Mouse (Mus musculus) midbrain, embryonic 14.5 days (tissue): Measurements from ENCODE around the gene Aspdh. TPM values are rescaled to one million over a fixed set of nuclear protein-coding genes. Genes with fewer than 3 reads are reported as not detected.

Experiments
- ATAC-seq: fragments of 200-750 bp; cut with Nextera tagmentation; 2 replicates; pipeline ENCODE4 v1.8.0; 2017; ENCODE audit warnings: moderate number of reproducible peaks, moderate library complexity; ENCODE audit not compliant: low FRiP score, low TSS enrichment
- DNase-seq: peaks from one replicate; pipeline ENCODE4 v3.0.0-alpha.2; 2015
- H3K27ac ChIP-seq: fragments of 300-500 bp; sonication (generic); replicated peaks from 2 replicates; pipeline ENCODE4 v1.5.1; 2014; ENCODE audit warnings: mild to moderate bottlenecking, low read depth, low read length, moderate library complexity
- H3K27me3 ChIP-seq: fragments of 300-500 bp; sonication (generic); 2 replicates; pipeline ENCODE4 v1.6.1; 2014; ENCODE audit warnings: low read length, control low read depth, mixed read lengths; ENCODE audit not compliant: control insufficient read depth, insufficient read depth
- H3K36me3 ChIP-seq: fragments of 300-500 bp; sonication (generic); 2 replicates; pipeline ENCODE4 v1.6.1; 2014; ENCODE audit warnings: low read length, control low read depth; ENCODE audit not compliant: control insufficient read depth, insufficient read depth
- H3K4me1 ChIP-seq: fragments of 300-500 bp; sonication (generic); 2 replicates; pipeline ENCODE4 v1.6.1; 2014; ENCODE audit warnings: mild to moderate bottlenecking, antibody characterized with exemption, low read length, control low read depth; ENCODE audit not compliant: control insufficient read depth, insufficient read depth
- H3K4me2 ChIP-seq: fragments of 300-500 bp; sonication (generic); 2 replicates; pipeline ENCODE4 v1.6.1; 2014; ENCODE audit warnings: mild to moderate bottlenecking, low read length, moderate library complexity
- H3K4me3 ChIP-seq: fragments of 300-500 bp; sonication (generic); replicated peaks from 2 replicates; pipeline ENCODE4 v1.5.1; 2014; ENCODE audit warnings: low read depth, low read length
- H3K9ac ChIP-seq: fragments of 300-500 bp; sonication (generic); replicated peaks from 2 replicates; pipeline ENCODE4 v1.6.1; 2014; ENCODE audit warnings: mild to moderate bottlenecking, low read length, moderate library complexity
- H3K9me3 ChIP-seq: fragments of 300-500 bp; sonication (generic); 2 replicates; pipeline ENCODE4 v1.6.1; 2016; ENCODE audit warnings: low read length, control low read depth, mixed read lengths; ENCODE audit not compliant: control insufficient read depth
- WGBS: fragments of 180-500 bp; shearing (Covaris S2); extraction: QIAGEN DNeasy Blood & Tissue Kit; methylation state at CpG from one replicate; pipeline ENCODE4 v1.1.7; 2014; 5-methylcytosine and 5-hydroxymethylcytosine counted together
- polyA plus RNA-seq: library from polyadenylated mRNA; unstranded; fragments of >200 nt; fragmentation: Nextera tagmentation; extraction: Ambion mirVana; gene quantifications from 2 replicates; pipeline ENCODE4 v1.2.1, GENCODE M21; 2014

The Aspdh gene
- polyA plus RNA-seq, 1 experiment from 2014 or later, result 8.9 TPM

- H3K36me3 ChIP-seq, result peaks cover 37% of the 10 kb centered on the region
- peak overlapping the region; percentile 99 for H3K27ac ChIP-seq
- peaks cover 51% of the 10 kb centered on the region for H3K4me1 ChIP-seq
- H3K27me3 ChIP-seq, result no peaks in the 10 kb centered on the region
- no peaks in the 10 kb centered on the region for H3K9me3 ChIP-seq
- DNase-seq (peak; percentile 81), ATAC-seq (peak; percentile 46)
- H3K4me3 ChIP-seq, result peak overlapping the region; percentile 69
- peak overlapping the region; percentile 97 for H3K4me2 ChIP-seq
- peak overlapping the region; percentile 97 for H3K9ac ChIP-seq
- WGBS, result 5% methylated on average over 20 of the region's 20 CpGs
Observed at GRCm38 (mm10) chr7:44443268-44444173, 21.7 kb upstream of the Aspdh start.

DNA sequence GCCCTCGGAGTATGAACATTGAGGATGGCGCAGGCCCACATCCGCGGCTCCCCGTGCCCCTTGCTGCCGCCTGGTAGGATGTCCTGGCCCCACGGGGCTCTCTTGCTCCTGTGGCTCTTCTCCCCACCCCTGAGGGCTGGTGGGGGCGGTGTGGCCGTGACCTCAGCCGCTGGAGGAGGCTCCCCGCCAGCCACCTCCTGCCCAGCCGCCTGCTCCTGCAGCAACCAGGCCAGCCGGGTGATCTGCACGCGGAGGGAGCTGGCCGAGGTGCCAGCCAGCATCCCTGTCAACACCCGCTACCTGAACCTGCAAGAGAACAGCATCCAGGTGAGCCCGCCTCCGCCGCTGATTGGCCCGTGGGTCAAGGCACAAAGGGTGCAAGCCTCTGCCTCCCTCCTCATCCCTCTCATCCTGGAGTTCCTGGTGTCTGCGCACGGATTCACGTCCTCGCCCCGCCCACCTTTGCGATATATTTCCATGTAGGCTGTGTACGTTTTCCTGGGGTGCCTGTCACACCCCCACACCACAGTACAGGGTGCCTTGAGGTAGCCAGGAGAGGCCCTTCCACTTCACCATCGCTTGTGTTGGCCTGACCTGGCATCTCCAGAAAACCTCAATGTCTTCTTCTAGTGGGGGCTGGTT lies 20.2 kb upstream of the Aspdh start:
- ATAC-seq, result no peak
- H3K9ac ChIP-seq, result peak overlapping the region; percentile 97
- H3K36me3 ChIP-seq, result peaks cover 52% of the 10 kb centered on the region
- 41% methylated on average over 29 of the region's 29 CpGs for WGBS
- no peak overlapping the region for H3K27ac ChIP-seq
- H3K4me2 ChIP-seq, result peak overlapping the region; percentile 97
- H3K4me3 ChIP-seq, result peak overlapping the region; percentile 69
- H3K9me3 ChIP-seq, result no peaks in the 10 kb centered on the region
- DNase-seq, result no peak
- H3K4me1 ChIP-seq, result peaks cover 51% of the 10 kb centered on the region
- H3K27me3 ChIP-seq, result no peaks in the 10 kb centered on the region

DNA sequence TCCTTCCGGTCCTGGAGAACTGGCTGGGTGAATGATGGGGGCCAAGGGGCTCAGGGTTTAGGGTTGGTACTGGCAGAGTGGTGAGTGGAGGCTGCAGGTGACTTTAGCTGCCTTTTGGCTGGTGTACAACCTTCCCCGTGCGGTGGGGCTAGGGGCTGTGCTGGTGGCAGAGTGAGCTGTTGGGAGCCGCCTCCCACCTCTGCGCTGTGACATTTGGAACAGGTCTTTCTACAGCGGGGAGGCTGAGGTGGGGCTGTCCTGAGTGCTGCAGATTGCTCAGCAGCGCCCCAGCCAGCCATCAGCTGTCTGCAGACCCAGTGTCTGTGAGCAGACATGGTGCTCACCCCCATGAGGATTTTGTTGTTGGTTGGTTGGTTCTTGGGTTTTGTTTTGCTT lies 19.7 kb upstream of the Aspdh start:
- peaks cover 57% of the 10 kb centered on the region for H3K36me3 ChIP-seq
- H3K27ac ChIP-seq, result no peak overlapping the region
- H3K4me2 ChIP-seq, result peak overlapping the region; percentile 97
- H3K9ac ChIP-seq, result peak overlapping the region; percentile 97; the same call in 1 of the 2 replicates
- 41% methylated on average over 7 of the region's 7 CpGs for WGBS
- H3K9me3 ChIP-seq, result no peaks in the 10 kb centered on the region
- no peak for DNase-seq
- peaks cover 46% of the 10 kb centered on the region for H3K4me1 ChIP-seq
- no peak for ATAC-seq
- H3K4me3 ChIP-seq, result peak overlapping the region; percentile 69
- H3K27me3 ChIP-seq, result no peaks in the 10 kb centered on the region

DNA sequence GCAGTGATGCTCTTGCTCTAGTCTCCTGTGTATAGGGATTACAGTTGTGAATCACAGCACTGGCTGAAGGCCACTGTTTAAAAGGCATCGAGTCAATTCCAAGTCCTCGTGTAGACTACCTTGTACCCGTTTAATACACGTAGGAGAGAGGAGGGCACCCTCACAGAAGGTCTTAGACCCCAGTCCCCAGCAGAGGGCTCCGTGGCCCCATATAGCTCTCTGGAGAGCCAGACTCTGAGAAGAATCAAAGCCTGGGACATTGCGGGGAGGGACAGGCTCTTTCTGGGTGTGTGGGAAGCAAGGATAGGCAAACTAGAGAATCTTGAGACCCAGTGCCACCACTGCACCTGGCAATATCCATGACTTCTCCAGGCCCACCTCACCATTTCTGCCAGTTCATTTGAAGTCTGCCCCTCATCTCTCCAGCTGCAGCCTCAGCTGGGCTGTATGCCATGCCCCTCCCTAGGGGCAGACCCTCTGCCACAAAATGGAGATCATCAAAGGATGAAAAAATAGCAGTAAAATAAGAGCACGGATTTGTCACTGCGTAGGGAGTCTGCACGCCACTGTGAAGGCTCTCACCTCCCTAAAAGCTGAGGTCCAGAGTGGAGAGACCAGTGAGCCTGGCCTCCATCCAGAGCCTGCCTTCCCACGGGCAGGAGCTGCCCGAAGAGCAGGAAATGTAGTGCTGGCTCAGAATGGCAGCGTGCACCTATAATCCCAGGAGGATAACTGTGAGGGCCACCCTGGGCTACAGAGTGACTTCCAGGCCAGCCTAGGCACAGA lies 18.9 kb upstream of the Aspdh start:
- H3K27me3 ChIP-seq, result no peaks in the 10 kb centered on the region
- DNase-seq (no peak), ATAC-seq (no peak)
- H3K27ac ChIP-seq, result 0 out of 2 replicates have a peak overlapping the region, but pooled peaks have one; percentile 26
- peak overlapping the region; percentile 69; the same call in 1 of the 2 replicates for H3K4me3 ChIP-seq
- H3K9ac ChIP-seq, result peak overlapping the region; percentile 39
- no peaks in the 10 kb centered on the region for H3K9me3 ChIP-seq
- H3K36me3 ChIP-seq, result peaks cover 60% of the 10 kb centered on the region
- peaks cover 44% of the 10 kb centered on the region for H3K4me1 ChIP-seq
- H3K4me2 ChIP-seq, result peak overlapping the region; percentile 97
- WGBS, result 54% methylated on average over 12 of the region's 12 CpGs

DNA sequence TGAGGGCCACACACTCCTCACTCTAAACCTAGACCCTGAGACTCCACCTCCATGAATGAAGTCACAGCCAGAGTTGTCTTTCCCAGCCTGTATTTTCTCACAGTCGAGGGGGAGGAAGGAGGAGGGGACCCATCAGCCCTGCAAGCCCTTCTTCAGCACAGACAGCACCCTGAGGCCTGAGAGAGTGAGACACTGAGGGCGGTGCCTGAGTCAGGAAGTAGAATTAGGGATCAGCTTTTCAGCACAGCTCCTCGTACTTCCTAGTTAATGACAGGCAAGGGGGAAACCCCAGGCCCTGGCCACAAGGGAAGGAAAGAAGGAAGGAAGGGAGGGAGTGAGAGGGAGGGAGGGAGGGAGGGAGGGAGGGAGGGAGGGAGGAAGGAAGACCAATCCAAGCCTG lies 11.9 kb upstream of the Aspdh start:
- H3K27ac ChIP-seq, result no peak overlapping the region
- no peak for DNase-seq
- no peak overlapping the region; the same call in 1 of the 2 replicates for H3K9ac ChIP-seq
- WGBS, result 23% methylated on average over 3 of the region's 3 CpGs
- H3K36me3 ChIP-seq, result peaks cover 79% of the 10 kb centered on the region
- H3K27me3 ChIP-seq, result no peaks in the 10 kb centered on the region
- no peak overlapping the region for H3K4me3 ChIP-seq
- no peak overlapping the region for H3K4me2 ChIP-seq
- no peaks in the 10 kb centered on the region for H3K9me3 ChIP-seq
- H3K4me1 ChIP-seq, result peaks cover 21% of the 10 kb centered on the region
- ATAC-seq, result no peak

GRCm38 (mm10) chr7:44456302-44456701 lies 8.9 kb upstream of the Aspdh start:
- no peaks in the 10 kb centered on the region for H3K27me3 ChIP-seq
- DNase-seq (no peak), ATAC-seq (no peak)
- H3K4me1 ChIP-seq, result peaks cover 15% of the 10 kb centered on the region
- 95% methylated on average over 1 of the region's 1 CpGs for WGBS
- H3K9me3 ChIP-seq, result no peaks in the 10 kb centered on the region
- no peak overlapping the region for H3K9ac ChIP-seq
- no peak overlapping the region for H3K4me2 ChIP-seq
- no peak overlapping the region for H3K27ac ChIP-seq
- H3K4me3 ChIP-seq, result no peak overlapping the region
- H3K36me3 ChIP-seq, result peaks cover 83% of the 10 kb centered on the region

- DNase-seq (no peak), ATAC-seq (no peak)
- Histone ChIP-seq H3K4me2 (no peak overlapping the region), H3K4me1 (peaks cover 18% of the 10 kb centered on the region), H3K4me3 (no peak overlapping the region), H3K36me3 (peaks cover 89% of the 10 kb centered on the region), H3K9me3 (no peaks in the 10 kb centered on the region), H3K9ac (no peak overlapping the region), H3K27ac (no peak overlapping the region), H3K27me3 (no peaks in the 10 kb centered on the region)
- 81% methylated on average over 6 of the region's 6 CpGs for WGBS
Observed at GRCm38 (mm10) chr7:44460067-44460466, 5.1 kb upstream of the Aspdh start.

- Histone ChIP-seq H3K36me3 (peaks cover 84% of the 10 kb centered on the region), H3K27ac (no peak overlapping the region), H3K4me3 (no peak overlapping the region), H3K27me3 (no peaks in the 10 kb centered on the region), H3K4me2 (no peak overlapping the region), H3K9ac (no peak overlapping the region), H3K4me1 (peaks cover 23% of the 10 kb centered on the region), H3K9me3 (no peaks in the 10 kb centered on the region)
- ATAC-seq (no peak), DNase-seq (no peak)
- WGBS, result 85% methylated on average over 31 of the region's 31 CpGs
Observed at GRCm38 (mm10) chr7:44460767-44461502, 4.3 kb upstream of the Aspdh start.
